In genomic region chr5:100070255-100070654, GRCm38 (mm10) we compare ENCODE assay signal across 9 mouse cellular contexts. TPM values are rescaled to one million over a fixed set of nuclear protein-coding genes. Genes with fewer than 3 reads are reported as not detected.
DNase-seq lines count a peak whose midpoint lies in the region; ATAC-seq lines count a peak whose summit lies in the region.
"Had no signal": no experiment of that assay in that cellular context is flagged by ENCODE, and none has a peak within 500 bp of the region (broad histone marks: within the 10 kb centered on the region; RNA-seq: fewer than 3 reads in every experiment).

No protein-coding gene starts in this region.

- ATAC-seq in forebrain, embryonic 16.5 days, result peak; percentile 72
- ATAC-seq in hindbrain, embryonic 12.5 days (ENCODE audit: low FRiP score), result peak; percentile 46; the same call in 1 of the 2 replicates

- H3K4me2 ChIP-seq in forebrain, embryonic 16.5 days (ENCODE audit: low read length), result no peak overlapping the region
- no peak overlapping the region for H3K4me2 ChIP-seq in hindbrain, embryonic 12.5 days (replicated peaks)
- H3K4me2 ChIP-seq: limb, embryonic 12.5 days had no signal

- 0 out of 2 replicates have a peak, but pooled peaks cover 3% of the 10 kb centered on the region for H3K4me1 ChIP-seq in forebrain, embryonic 16.5 days (replicated peaks; ENCODE audit: control insufficient read depth, insufficient read depth, low read length)
- no peaks in the 10 kb centered on the region for H3K4me1 ChIP-seq in hindbrain, embryonic 12.5 days
- H3K4me1 ChIP-seq: limb, embryonic 12.5 days had no signal

- H3K9ac ChIP-seq in forebrain, embryonic 16.5 days (replicated peaks; ENCODE audit: low read depth, low read length), result no peak overlapping the region
- H3K9ac ChIP-seq in hindbrain, embryonic 12.5 days, result no peak overlapping the region
- H3K9ac ChIP-seq: limb, embryonic 12.5 days had no signal

- H3K9me3 ChIP-seq in forebrain, embryonic 16.5 days (ENCODE audit: control insufficient read depth, low read length), result no peaks in the 10 kb centered on the region
- H3K9me3 ChIP-seq in hindbrain, embryonic 12.5 days (replicated peaks), result no peaks in the 10 kb centered on the region
- H3K9me3 ChIP-seq: limb, embryonic 12.5 days had no signal

- no peak overlapping the region for H3K27ac ChIP-seq in forebrain, embryonic 16.5 days (ENCODE audit: low read length)
- H3K27ac ChIP-seq in hindbrain, embryonic 12.5 days, result no peak overlapping the region
- H3K27ac ChIP-seq: limb, embryonic 12.5 days had no signal

- 0 out of 2 replicates have a peak, but pooled peaks cover 4% of the 10 kb centered on the region for H3K36me3 ChIP-seq in forebrain, embryonic 16.5 days (ENCODE audit: control insufficient read depth, insufficient read depth)
- H3K36me3 ChIP-seq in hindbrain, embryonic 12.5 days, result peaks cover 28% of the 10 kb centered on the region

- H3K27me3 ChIP-seq in forebrain, embryonic 16.5 days (replicated peaks; ENCODE audit: control insufficient read depth, insufficient read depth, low read length), result no peaks in the 10 kb centered on the region
- no peaks in the 10 kb centered on the region for H3K27me3 ChIP-seq in hindbrain, embryonic 12.5 days
- H3K27me3 ChIP-seq: limb, embryonic 12.5 days had no signal

- WGBS in forebrain, embryonic 16.5 days, result 24% methylated on average over 3 of the region's 3 CpGs
- WGBS in hindbrain, embryonic 12.5 days, result 31% methylated on average over 3 of the region's 3 CpGs

- no peak overlapping the region for H3K4me3 ChIP-seq in forebrain, embryonic 16.5 days (replicated peaks; ENCODE audit: low read length)
- H3K4me3 ChIP-seq in hindbrain, embryonic 12.5 days, result no peak overlapping the region
- H3K4me3 ChIP-seq: limb, embryonic 12.5 days had no signal

- DNase-seq in MEL-GATA-1-ER (ENCODE audit: extremely low read depth, low read depth), result peak; percentile 51
- peak; percentile 77 for DNase-seq in cerebellum, adult 11 months
- peak; percentile 88 to 91 for DNase-seq in layer of hippocampus, postnatal 36 days
- peak; percentile 87 for DNase-seq in lung, postnatal 36 days
- DNase-seq in retina, postnatal 1 day, result peak; percentile 82
- peak; percentile 81 for DNase-seq in urinary bladder, adult 2 months (ENCODE audit: low spot score)

RNA-seq across cellular contexts. Expression of gene Enoph1, which starts 30.5 kb away (rescaled TPM):
- polyA plus RNA-seq in forebrain, embryonic 16.5 days (2015; fragmentation: Nextera tagmentation; extraction: Ambion mirVana), result 68.0 and 69.1 TPM in 2 replicates
- 38.0 and 39.2 TPM in 2 replicates for polyA plus RNA-seq in hindbrain, embryonic 12.5 days (2016; fragmentation: Nextera tagmentation; extraction: Ambion mirVana)
- total RNA-seq in layer of hippocampus, postnatal 36 days (2021), result 10 to 100 TPM; 53.8 to 56.6 TPM
- 25.4 and 28.2 TPM in 2 replicates for polyA plus RNA-seq in urinary bladder, adult 2 months (2012; rRNA removed)

RNA-seq across cellular contexts. Expression of gene Hnrnpdl, which starts 30.8 kb away (rescaled TPM):
- 246 and 250 TPM in 2 replicates for polyA plus RNA-seq in forebrain, embryonic 16.5 days (2015; fragmentation: Nextera tagmentation; extraction: Ambion mirVana)
- polyA plus RNA-seq in hindbrain, embryonic 12.5 days (2016; fragmentation: Nextera tagmentation; extraction: Ambion mirVana), result 258 and 273 TPM in 2 replicates
- total RNA-seq in layer of hippocampus, postnatal 36 days (2021), result 100 to 1,000 TPM; 182 to 190 TPM
- polyA plus RNA-seq in urinary bladder, adult 2 months (2012; rRNA removed), result 194 and 254 TPM in 2 replicates
